Mouse (Mus musculus) NIH3T3 (cell line): ENCODE results near the gene Nhp2.
"Not testable (repeated sequence)": the region's sequence is repeated elsewhere in the genome, so short reads cannot be mapped to it uniquely, and the experiment has no call there.

Experiments
- DNase-seq: peaks from one replicate; pipeline ENCODE4 v3.0.0-alpha.2; 2012; ENCODE audit warnings: low read depth

The Nhp2 gene

GRCm38 (mm10) chr11:51658291-51658690 is 38.8 kb downstream of the Nhp2 start:
- no peak for DNase-seq

- DNase-seq = peak; percentile 64
Measured at GRCm38 (mm10) chr11:51658705-51659104, 39.2 kb downstream of the Nhp2 start.

GRCm38 (mm10) chr11:51661867-51662365 is 42.4 kb downstream of the Nhp2 start:
- DNase-seq = no peak

GRCm38 (mm10) chr11:51662632-51663031 is 43.1 kb downstream of the Nhp2 start:
- DNase-seq = no peak

GRCm38 (mm10) chr11:51664747-51665146 is 45.2 kb downstream of the Nhp2 start:
- not testable (repeated sequence) for DNase-seq

- DNase-seq = no peak
Measured at GRCm38 (mm10) chr11:51670846-51671245, 51.3 kb downstream of the Nhp2 start.

GRCm38 (mm10) chr11:51671376-51671775 is 51.8 kb downstream of the Nhp2 start:
- DNase-seq = peak; percentile 71

GRCm38 (mm10) chr11:51673291-51673690 is 53.8 kb downstream of the Nhp2 start:
- peak; percentile 35 for DNase-seq
